Mouse (Mus musculus) MEL (cell line): ENCODE results near the gene Asprv1.

Source experiments
- CHD2 ChIP-seq: IDR thresholded peaks from 2 replicates; pipeline ENCODE4 v1.6.1; 2011; ENCODE audit warnings: low read length, improper control_type of control experiment
- CTCF ChIP-seq, 3 experiments: IDR thresholded peaks in 2 of 3; conservative IDR thresholded peaks in 1 of 3; 2 replicates each; pipeline ENCODE4 v1.5.1; 2011 to 2012; ENCODE audit warnings: low read length in 3 of 3, low read depth in 2 of 3, mild to moderate bottlenecking in 2 of 3, improper control_type of control experiment in 1 of 3, inconsistent platforms in 1 of 3, mixed read lengths in 1 of 3, moderate library complexity in 1 of 3; ENCODE audit not compliant: control insufficient read depth in 1 of 3, insufficient read depth in 1 of 3, poor library complexity in 1 of 3, severe bottlenecking in 1 of 3
- E2F4 ChIP-seq: IDR thresholded peaks from 2 replicates; pipeline ENCODE4 v1.6.1; 2011; ENCODE audit warnings: low read depth, low read length, improper control_type of control experiment, borderline replicate concordance
- EP300 ChIP-seq, 2 experiments: IDR thresholded peaks; 2 replicates each; pipeline ENCODE4 v1.6.1; 2011; ENCODE audit warnings: improper control_type of control experiment in 2 of 2, low read length in 2 of 2, low read depth in 1 of 2, mild to moderate bottlenecking in 1 of 2
- MAX ChIP-seq: IDR thresholded peaks from 2 replicates; pipeline ENCODE4 v1.6.1; 2011; ENCODE audit warnings: low read length, improper control_type of control experiment
- POLR2A ChIP-seq, 2 experiments: IDR thresholded peaks; 2 replicates each; pipeline ENCODE4 v1.6.1; 2011 to 2012; ENCODE audit warnings: low read length in 2 of 2, mild to moderate bottlenecking in 2 of 2, control low read depth in 1 of 2, improper control_type of control experiment in 1 of 2, low read depth in 1 of 2, moderate library complexity in 1 of 2; ENCODE audit not compliant: control insufficient read depth in 1 of 2, insufficient read depth in 1 of 2, poor library complexity in 1 of 2
- SIN3A ChIP-seq: IDR thresholded peaks from 2 replicates; pipeline ENCODE4 v1.6.1; 2012; ENCODE audit warnings: low read length, improper control_type of control experiment, inconsistent platforms
- SMC3 ChIP-seq: IDR thresholded peaks from 2 replicates; pipeline ENCODE4 v1.6.1; 2011; ENCODE audit warnings: low read depth, low read length, improper control_type of control experiment
- TCF12 ChIP-seq: IDR thresholded peaks from 2 replicates; pipeline ENCODE4 v1.6.1; 2014; ENCODE audit warnings: low read depth, mild to moderate bottlenecking, inconsistent platforms, low read length, improper control_type of control experiment, moderate library complexity
- USF1 ChIP-seq: IDR thresholded peaks from 2 replicates; pipeline ENCODE4 v1.6.1; 2014; ENCODE audit warnings: low read depth, mild to moderate bottlenecking, inconsistent platforms, low read length, improper control_type of control experiment, moderate library complexity

DNA sequence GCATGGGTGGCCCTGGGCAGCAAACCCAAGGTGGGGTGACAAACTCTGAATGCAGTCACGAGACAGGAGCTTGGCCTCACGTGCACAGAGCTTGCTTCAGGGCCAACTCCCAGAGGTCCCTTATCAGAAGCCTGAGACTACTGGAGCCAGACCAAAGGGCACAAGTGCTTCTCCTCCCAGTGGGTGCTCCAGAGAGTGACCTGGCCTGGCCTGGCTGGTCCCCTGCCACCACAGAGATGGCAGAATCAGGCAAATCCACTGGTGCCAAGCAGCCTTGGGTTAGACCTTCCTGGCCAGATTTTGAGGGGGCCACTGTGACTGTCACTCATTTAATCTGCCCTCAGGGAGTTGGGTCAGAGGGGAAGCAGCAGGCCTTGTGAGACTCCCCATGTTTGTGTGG, 8.5 kb downstream of the Asprv1 start:
- TF ChIP-seq CTCF (IDR thresholded peaks at IDR 0.05 in 2 of 3, conservative IDR thresholded peaks at IDR 0.05 in 1 of 3; ENCODE audit: control insufficient read depth in 1 of 3, insufficient read depth in 1 of 3, low read depth in 2 of 3, low read length in 3 of 3, poor library complexity in 1 of 3, severe bottlenecking in 1 of 3) (no peak), EP300 (IDR thresholded peaks at IDR 0.05; ENCODE audit: low read depth in 1 of 2, low read length in 2 of 2) (no peak), POLR2A (IDR thresholded peaks at IDR 0.05; ENCODE audit: control insufficient read depth in 1 of 2, insufficient read depth in 1 of 2, low read depth in 1 of 2, low read length in 2 of 2, poor library complexity in 1 of 2) (no peak), CHD2 (no peak), SIN3A (no peak), SMC3 (no peak), MAX (no peak), TCF12 (no peak), E2F4 (no peak), USF1 (peak; percentile 67; the same call in 1 of the 2 replicates)
